Mouse (Mus musculus): ENCODE measurements around the gene Blm. TPM values are rescaled to one million over a fixed set of nuclear protein-coding genes. Genes with fewer than 3 reads are reported as not detected.

The Blm gene
- polyA plus RNA-seq, 1 experiment = 6.3 TPM

DNA sequence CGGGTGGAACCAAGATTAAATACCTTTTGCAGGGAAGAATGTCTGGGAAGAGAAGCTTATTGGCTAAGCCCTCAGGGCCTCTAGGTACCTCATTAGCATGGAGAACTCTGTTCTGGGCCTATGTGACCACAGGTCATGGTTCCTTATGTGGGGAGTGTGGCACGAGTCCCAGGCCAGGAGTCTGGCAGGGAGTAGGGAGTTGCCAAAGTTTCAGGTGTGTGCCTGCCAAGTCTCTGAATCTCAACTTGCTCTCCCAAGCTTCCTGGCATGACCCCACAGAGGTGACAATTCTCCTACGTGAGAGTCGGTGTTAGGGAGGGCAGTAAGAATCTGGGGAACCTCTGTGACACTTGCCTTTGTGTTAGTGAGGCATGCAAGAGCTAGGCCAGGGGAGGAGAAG lies 22.2 kb upstream of the Blm start:
- TF ChIP-seq CTCF (IDR thresholded peaks at IDR 0.05; ENCODE audit: borderline replicate concordance, control insufficient read depth, extremely low read depth, insufficient read depth, low read length, poor library complexity) (no peak), POLR2A (IDR thresholded peaks at IDR 0.05; ENCODE audit: control insufficient read depth, extremely low read depth, insufficient read depth, low read length, poor library complexity) (no peak)
- Histone ChIP-seq H3K36me3 (ENCODE audit: control insufficient read depth, insufficient read depth, low read length) (no peaks in the 10 kb centered on the region), H3K27ac (ENCODE audit: control insufficient read depth, insufficient read depth, low read length) (no peak overlapping the region)

DNA sequence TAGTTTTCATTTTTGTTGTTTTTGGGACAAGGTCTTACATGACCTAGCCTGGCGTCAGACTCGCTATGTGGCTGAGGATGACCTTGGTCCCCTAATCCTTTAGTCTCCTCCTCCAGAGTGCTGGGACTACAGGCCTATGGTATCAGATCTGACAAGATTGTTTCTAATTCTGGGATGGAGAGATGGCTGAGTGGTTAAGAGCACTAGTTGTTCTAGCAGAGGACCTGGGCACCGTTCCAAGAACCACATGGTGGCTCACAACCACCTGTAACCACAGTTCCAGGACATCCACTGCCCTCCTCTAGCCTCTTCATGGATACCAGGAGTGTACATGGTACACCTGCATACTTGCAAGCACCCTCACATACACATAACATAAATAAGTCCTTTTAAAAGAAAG lies 21.2 kb upstream of the Blm start:
- Histone ChIP-seq H3K4me1 (replicated peaks; ENCODE audit: control insufficient read depth, insufficient read depth, low read length) (peaks cover 26% of the 10 kb centered on the region), H3K27ac (ENCODE audit: control insufficient read depth, insufficient read depth, low read length) (no peak overlapping the region), H3K36me3 (ENCODE audit: control insufficient read depth, insufficient read depth, low read length) (no peaks in the 10 kb centered on the region), H3K4me3 (ENCODE audit: control insufficient read depth, insufficient read depth, low read length) (no peak overlapping the region), H3K27me3 (ENCODE audit: control insufficient read depth, insufficient read depth, low read length) (no peaks in the 10 kb centered on the region)
- TF ChIP-seq POLR2A (IDR thresholded peaks at IDR 0.05; ENCODE audit: control insufficient read depth, extremely low read depth, insufficient read depth, low read length, poor library complexity) = no peak
- TF ChIP-seq CTCF (IDR thresholded peaks at IDR 0.05; ENCODE audit: borderline replicate concordance, control insufficient read depth, extremely low read depth, insufficient read depth, low read length, poor library complexity) = no peak
- 74% methylated on average over 3 of the region's 3 CpGs for WGBS
- DNase-seq = no peak

More for the DNA sequence above, 22.2 kb upstream of the Blm start:
- Histone ChIP-seq H3K4me3 (ENCODE audit: control insufficient read depth, insufficient read depth, low read length) (no peak overlapping the region), H3K4me1 (replicated peaks; ENCODE audit: control insufficient read depth, insufficient read depth, low read length) (peaks cover 26% of the 10 kb centered on the region), H3K27me3 (ENCODE audit: control insufficient read depth, insufficient read depth, low read length) (no peaks in the 10 kb centered on the region)
- no peak for DNase-seq
- 98% methylated on average over 4 of the region's 4 CpGs for WGBS

- WGBS = 17% methylated on average over 3 of the region's 3 CpGs
- no peak for DNase-seq
- H3K4me3 ChIP-seq (ENCODE audit: control insufficient read depth, insufficient read depth, low read length) = peak overlapping the region; percentile 14; the same call in 1 of the 2 replicates
- no peak for TF ChIP-seq CTCF (IDR thresholded peaks at IDR 0.05; ENCODE audit: borderline replicate concordance, control insufficient read depth, extremely low read depth, insufficient read depth, low read length, poor library complexity)
- TF ChIP-seq POLR2A (IDR thresholded peaks at IDR 0.05; ENCODE audit: control insufficient read depth, extremely low read depth, insufficient read depth, low read length, poor library complexity) = no peak
- H3K4me1 ChIP-seq (replicated peaks; ENCODE audit: control insufficient read depth, insufficient read depth, low read length) = peaks cover 26% of the 10 kb centered on the region
- H3K36me3 ChIP-seq (ENCODE audit: control insufficient read depth, insufficient read depth, low read length) = no peaks in the 10 kb centered on the region
- H3K27me3 ChIP-seq (ENCODE audit: control insufficient read depth, insufficient read depth, low read length) = no peaks in the 10 kb centered on the region
- H3K27ac ChIP-seq (ENCODE audit: control insufficient read depth, insufficient read depth, low read length) = peak overlapping the region; percentile 96
Measured at GRCm38 (mm10) chr7:80555146-80555545, 20.2 kb upstream of the Blm start.

DNA sequence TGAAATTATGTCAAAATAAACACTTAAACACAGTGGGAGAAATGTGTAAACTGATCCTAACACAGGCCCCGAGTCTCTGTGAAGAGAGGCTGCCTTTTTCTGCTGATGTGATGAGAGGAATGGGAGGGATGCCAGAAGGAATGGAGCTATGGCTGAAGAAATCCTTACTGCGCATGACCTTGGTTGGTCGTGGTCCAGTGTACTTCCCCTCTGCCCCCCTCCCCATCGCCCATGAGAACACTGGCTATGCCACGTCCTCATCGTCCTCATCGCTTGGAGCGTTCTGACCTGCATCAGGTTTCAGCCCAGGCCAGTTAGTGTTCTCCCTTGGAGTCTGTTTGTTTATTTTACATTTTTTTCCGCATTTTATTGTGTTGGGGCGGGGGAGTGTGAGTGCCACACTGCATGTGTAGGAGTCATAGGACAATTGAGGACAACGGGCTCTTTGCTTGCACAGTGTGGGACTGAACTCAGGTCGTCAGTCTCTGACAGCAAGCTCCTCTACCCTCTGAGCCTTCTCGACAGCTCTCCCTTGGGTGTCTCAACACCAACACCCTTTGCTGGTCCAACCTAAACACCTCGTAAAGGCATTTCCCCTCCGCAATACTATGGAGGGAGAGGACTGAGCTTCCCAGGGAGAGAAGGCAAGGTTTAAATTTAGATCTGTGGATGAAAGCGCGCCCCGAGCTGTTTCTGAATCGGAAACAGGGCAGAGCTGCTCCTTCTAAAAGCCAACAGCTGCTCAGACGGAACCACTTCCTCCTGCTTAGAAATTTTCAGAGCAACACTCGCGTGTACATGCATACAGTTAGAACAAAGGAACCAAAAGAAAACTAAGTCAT lies 19.5 kb upstream of the Blm start:
- Histone ChIP-seq H3K4me3 (ENCODE audit: control insufficient read depth, insufficient read depth, low read length) (no peak overlapping the region), H3K27ac (ENCODE audit: control insufficient read depth, insufficient read depth, low read length) (peak overlapping the region; percentile 96), H3K4me1 (replicated peaks; ENCODE audit: control insufficient read depth, insufficient read depth, low read length) (peaks cover 26% of the 10 kb centered on the region), H3K27me3 (ENCODE audit: control insufficient read depth, insufficient read depth, low read length) (no peaks in the 10 kb centered on the region), H3K36me3 (ENCODE audit: control insufficient read depth, insufficient read depth, low read length) (no peaks in the 10 kb centered on the region)
- no peak for TF ChIP-seq POLR2A (IDR thresholded peaks at IDR 0.05; ENCODE audit: control insufficient read depth, extremely low read depth, insufficient read depth, low read length, poor library complexity)
- TF ChIP-seq CTCF (IDR thresholded peaks at IDR 0.05; ENCODE audit: borderline replicate concordance, control insufficient read depth, extremely low read depth, insufficient read depth, low read length, poor library complexity) = no peak
- 32% methylated on average over 22 of the region's 22 CpGs for WGBS
- peak; percentile 74 for DNase-seq

- TF ChIP-seq POLR2A (IDR thresholded peaks at IDR 0.05; ENCODE audit: control insufficient read depth, extremely low read depth, insufficient read depth, low read length, poor library complexity) (no peak), CTCF (IDR thresholded peaks at IDR 0.05; ENCODE audit: borderline replicate concordance, control insufficient read depth, extremely low read depth, insufficient read depth, low read length, poor library complexity) (no peak)
- H3K4me1 ChIP-seq (replicated peaks; ENCODE audit: control insufficient read depth, insufficient read depth, low read length) = peaks cover 1% of the 10 kb centered on the region
- WGBS = 95% methylated on average over 7 of the region's 7 CpGs
- no peaks in the 10 kb centered on the region for H3K27me3 ChIP-seq (ENCODE audit: control insufficient read depth, insufficient read depth, low read length)
- no peak overlapping the region for H3K4me3 ChIP-seq (ENCODE audit: control insufficient read depth, insufficient read depth, low read length)
- DNase-seq = no peak
- H3K36me3 ChIP-seq (ENCODE audit: control insufficient read depth, insufficient read depth, low read length) = no peaks in the 10 kb centered on the region
- no peak overlapping the region for H3K27ac ChIP-seq (ENCODE audit: control insufficient read depth, insufficient read depth, low read length)
Measured at GRCm38 (mm10) chr7:80548513-80549260, 13.8 kb upstream of the Blm start.

- H3K4me1 ChIP-seq (replicated peaks; ENCODE audit: control insufficient read depth, insufficient read depth, low read length) = no peaks in the 10 kb centered on the region
- H3K4me3 ChIP-seq (ENCODE audit: control insufficient read depth, insufficient read depth, low read length) = no peak overlapping the region
- no peaks in the 10 kb centered on the region for H3K36me3 ChIP-seq (ENCODE audit: control insufficient read depth, insufficient read depth, low read length)
- WGBS = 91% methylated on average over 7 of the region's 7 CpGs
- H3K27ac ChIP-seq (ENCODE audit: control insufficient read depth, insufficient read depth, low read length) = no peak overlapping the region
- no peak for DNase-seq
- no peaks in the 10 kb centered on the region for H3K27me3 ChIP-seq (ENCODE audit: control insufficient read depth, insufficient read depth, low read length)
- TF ChIP-seq POLR2A (IDR thresholded peaks at IDR 0.05; ENCODE audit: control insufficient read depth, extremely low read depth, insufficient read depth, low read length, poor library complexity) = no peak
- no peak for TF ChIP-seq CTCF (IDR thresholded peaks at IDR 0.05; ENCODE audit: borderline replicate concordance, control insufficient read depth, extremely low read depth, insufficient read depth, low read length, poor library complexity)
Measured at GRCm38 (mm10) chr7:80542139-80542831, 7.4 kb upstream of the Blm start.
